ENCODE assay signal across 16 mouse cellular contexts in the genomic region with DNA sequence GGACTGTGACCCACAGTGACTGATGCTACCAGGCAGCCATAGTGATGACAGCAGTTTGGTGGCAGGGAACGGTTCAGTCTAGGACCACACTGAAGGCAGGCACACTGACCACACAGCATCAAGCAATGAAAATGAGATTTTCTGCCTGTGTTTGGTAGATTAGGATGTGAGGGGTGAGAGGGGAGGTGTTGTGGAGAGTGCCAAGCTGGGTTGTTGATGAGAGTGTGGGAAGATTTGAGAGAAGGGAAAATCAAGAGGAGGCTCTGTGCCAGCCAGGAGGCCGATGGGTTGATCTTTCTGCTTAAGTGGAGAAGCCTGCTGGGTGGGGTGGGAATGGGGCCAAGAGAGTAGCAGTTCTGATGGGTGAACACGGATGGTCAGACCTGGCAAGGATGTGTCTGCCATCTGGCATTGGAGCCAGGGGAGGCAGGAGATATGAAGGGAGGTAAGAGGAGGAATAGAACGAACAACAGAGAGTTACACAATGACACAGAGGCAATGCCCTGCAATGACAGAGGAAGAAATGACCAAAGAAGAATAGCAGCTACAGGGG. TPM values are rescaled to one million over a fixed set of nuclear protein-coding genes. Genes with fewer than 3 reads are reported as not detected.
A peak's percentile ranks its signal among the peaks of the same experiment; 100 is the strongest.
DNase-seq lines count a peak whose midpoint lies in the region; TF ChIP-seq lines count a peak whose summit lies in the region.
"Had no signal": no experiment of that assay in that cellular context is flagged by ENCODE, and none has a peak within 500 bp of the region (broad histone marks: within the 10 kb centered on the region; RNA-seq: fewer than 3 reads in every experiment).

No protein-coding gene starts in this region.

- intact Hi-C loops in left cerebral cortex, postnatal 4 days (cut with DNase I): no loop called here
- intact Hi-C loops in left cerebral cortex, postnatal 25 days (cut with DNase I): no loop called here

- TF ChIP-seq POLR2A in brain, embryonic 14.5 days (IDR thresholded peaks at IDR 0.05; ENCODE audit: borderline replicate concordance, extremely low read depth, insufficient read depth, insufficient read length, poor library complexity, severe bottlenecking): no peak

- no peak for TF ChIP-seq CTCF in brain, embryonic 14.5 days (IDR thresholded peaks at IDR 0.05; ENCODE audit: borderline replicate concordance, extremely low read depth, insufficient read depth, insufficient read length)

- peak; percentile 97 for DNase-seq in left cerebral cortex, postnatal 4 days
- no peak for DNase-seq in left cerebral cortex, postnatal 25 days (ENCODE audit: low spot score in 2 of 2)
- peak; percentile 41 for DNase-seq in brain, embryonic 14.5 days (ENCODE audit: low read depth)
- DNase-seq in cerebellum, adult 18-20 months: peak; percentile 95 to 97
- peak; percentile 97 to 98 for DNase-seq in cerebellum, postnatal 36 days
- DNase-seq in MN1 (ENCODE audit: low spot score): no peak
- no peak for DNase-seq in urinary bladder, adult 2 months (ENCODE audit: low spot score)
- DNase-seq: embryo, embryonic 11 days; gastrocnemius, postnatal 10 days; kidney, adult 2 months; kidney, postnatal 14 days; lung, postnatal 4 days; retina, postnatal 1 day; right cerebral cortex, postnatal 4 days; thymus, adult 2 months had no signal

RNA-seq across cellular contexts. Expression of a gene that starts 32.1 kb away (rescaled TPM):
- 1 to 10 TPM; 2.4 to 2.6 TPM for total RNA-seq in left cerebral cortex, postnatal 4 days (2021)
- 1 to 10 TPM in 1 of 2 experiments, under 1 TPM in 1; 0.96 to 1.0 TPM for total RNA-seq in left cerebral cortex, postnatal 25 days (2021)
- 1.1 and 2.3 TPM in 2 replicates for polyA plus RNA-seq in brain, embryonic 14.5 days (2012; rRNA removed)
- polyA plus RNA-seq in urinary bladder, adult 2 months (2012; rRNA removed): 27.4 and 31.3 TPM in 2 replicates
- total RNA-seq: neutrophil, adult 5-6 weeks had no signal

Comparison
In these comparisons a context has a peak if more than half of its experiments do, and no peak if none do; other contexts are left out.
1. DNase-seq: peak in left cerebral cortex, postnatal 4 days (single experiment), brain, embryonic 14.5 days (single experiment), cerebellum, adult 18-20 months (2 of 2) and cerebellum, postnatal 36 days (2 of 2); none in left cerebral cortex, postnatal 25 days (0 of 2), MN1 (single experiment) and urinary bladder, adult 2 months (single experiment).